Mouse (Mus musculus): Measurements from ENCODE around the gene Fam71d. TPM values are rescaled to one million over a fixed set of nuclear protein-coding genes. Genes with fewer than 3 reads are reported as not detected.

Fam71d gene
- polyA plus RNA-seq, 1 experiment, result 0.25 TPM

- Histone ChIP-seq H3K4me3 (replicated peaks; ENCODE audit: extremely low read depth, low read depth, low read length) (no peak overlapping the region), H3K4me1 (ENCODE audit: control insufficient read depth, insufficient read depth, low read length) (no peaks in the 10 kb centered on the region)
- TF ChIP-seq POLR2A (IDR thresholded peaks at IDR 0.05; ENCODE audit: borderline replicate concordance, extremely low read depth, low read depth, low read length) (no peak), CTCF (IDR thresholded peaks at IDR 0.05; ENCODE audit: insufficient read depth, low read length) (no peak)
- DNase-seq, result no peak
Observed at GRCm38 (mm10) chr12:78761979-78762378, 70.6 kb downstream of the Fam71d start.

- TF ChIP-seq POLR2A (IDR thresholded peaks at IDR 0.05; ENCODE audit: borderline replicate concordance, extremely low read depth, low read depth, low read length), result no peak
- no peak for TF ChIP-seq CTCF (IDR thresholded peaks at IDR 0.05; ENCODE audit: insufficient read depth, low read length)
- no peak for DNase-seq
- H3K4me3 ChIP-seq (replicated peaks; ENCODE audit: extremely low read depth, low read depth, low read length), result no peak overlapping the region
- peaks cover 3% of the 10 kb centered on the region for H3K4me1 ChIP-seq (ENCODE audit: control insufficient read depth, insufficient read depth, low read length)
- 53% methylated on average over 6 of the region's 6 CpGs for WGBS
Observed at GRCm38 (mm10) chr12:78769031-78769713, 77.8 kb downstream of the Fam71d start.

- TF ChIP-seq CTCF (IDR thresholded peaks at IDR 0.05; ENCODE audit: insufficient read depth, low read length) (no peak), POLR2A (IDR thresholded peaks at IDR 0.05; ENCODE audit: borderline replicate concordance, extremely low read depth, low read depth, low read length) (no peak)
- 36% methylated on average over 2 of the region's 2 CpGs for WGBS
- Histone ChIP-seq H3K4me3 (replicated peaks; ENCODE audit: extremely low read depth, low read depth, low read length) (no peak overlapping the region), H3K4me1 (ENCODE audit: control insufficient read depth, insufficient read depth, low read length) (peaks cover 3% of the 10 kb centered on the region)
- no peak for DNase-seq
Observed at GRCm38 (mm10) chr12:78773211-78773610, 81.9 kb downstream of the Fam71d start.

GRCm38 (mm10) chr12:78777916-78778315, 86.6 kb downstream of the Fam71d start:
- no peak for DNase-seq
- no peaks in the 10 kb centered on the region for H3K4me1 ChIP-seq (ENCODE audit: control insufficient read depth, insufficient read depth, low read length)
- H3K4me3 ChIP-seq (replicated peaks; ENCODE audit: extremely low read depth, low read depth, low read length), result no peak overlapping the region
- TF ChIP-seq CTCF (IDR thresholded peaks at IDR 0.05; ENCODE audit: insufficient read depth, low read length) (no peak), POLR2A (IDR thresholded peaks at IDR 0.05; ENCODE audit: borderline replicate concordance, extremely low read depth, low read depth, low read length) (no peak)
- WGBS, result 54% methylated on average over 2 of the region's 2 CpGs

GRCm38 (mm10) chr12:78778423-78779067, 87.2 kb downstream of the Fam71d start:
- no peaks in the 10 kb centered on the region for H3K4me1 ChIP-seq (ENCODE audit: control insufficient read depth, insufficient read depth, low read length)
- WGBS, result 66% methylated on average over 4 of the region's 4 CpGs
- TF ChIP-seq POLR2A (IDR thresholded peaks at IDR 0.05; ENCODE audit: borderline replicate concordance, extremely low read depth, low read depth, low read length) (no peak), CTCF (IDR thresholded peaks at IDR 0.05; ENCODE audit: insufficient read depth, low read length) (no peak)
- H3K4me3 ChIP-seq (replicated peaks; ENCODE audit: extremely low read depth, low read depth, low read length), result no peak overlapping the region
- no peak for DNase-seq

Other genes starting within 250 kb of the Fam71d start
- 3.5 and 5.5 TPM in 2 replicates for gene Mpp5, start 57.4 kb downstream of the Fam71d start, polyA plus RNA-seq (2012; rRNA removed)
- 5.9 and 15.5 TPM in 2 replicates for gene Atp6v1d, start 170.1 kb downstream of the Fam71d start, polyA plus RNA-seq (2012; rRNA removed)
- 5.8 and 8.6 TPM in 2 replicates for gene Eif2s1, start 170.3 kb downstream of the Fam71d start, polyA plus RNA-seq (2012; rRNA removed)
- gene Plek2, start 215.4 kb downstream of the Fam71d start, polyA plus RNA-seq (2012; rRNA removed), result 0.35 and 1.4 TPM in 2 replicates